Mouse (Mus musculus): Measurements from ENCODE around the gene Svop. TPM values are rescaled to one million over a fixed set of nuclear protein-coding genes. Genes with fewer than 3 reads are reported as not detected.
A peak's percentile ranks its signal among the peaks of the same experiment; 100 is the strongest.

Gene Svop
- polyA plus RNA-seq, 1 experiment from 2014 or later, result 0.05 TPM

GRCm38 (mm10) chr5:113992339-113992831 is 99.0 kb downstream of the Svop start:
- H3K27me3 ChIP-seq, result peaks cover 12% of the 10 kb centered on the region; the same call in 1 of the 2 replicates
- peak overlapping the region; percentile 94 for H3K27ac ChIP-seq
- peaks cover 66% of the 10 kb centered on the region for H3K4me1 ChIP-seq (replicated peaks)
- peak overlapping the region; percentile 81 for H3K4me3 ChIP-seq (replicated peaks)
- peak; percentile 57 for ATAC-seq (ENCODE audit: low read depth)
- no peaks in the 10 kb centered on the region for H3K9me3 ChIP-seq (replicated peaks)
- peaks cover 8% of the 10 kb centered on the region; the same call in 1 of the 2 replicates for H3K36me3 ChIP-seq
- peak overlapping the region; percentile 97 for H3K4me2 ChIP-seq
- WGBS (ENCODE audit: insufficient replicate concordance), result 3% methylated on average over 12 of the region's 12 CpGs
- peak; percentile 63 for DNase-seq
- H3K9ac ChIP-seq, result peak overlapping the region; percentile 91

- Histone ChIP-seq H3K4me2 (peak overlapping the region; percentile 97; the same call in 1 of the 2 replicates), H3K4me1 (replicated peaks) (peaks cover 78% of the 10 kb centered on the region), H3K27ac (peak overlapping the region; percentile 87)
Observed at GRCm38 (mm10) chr5:113991141-113991540, 100.2 kb downstream of the Svop start.

GRCm38 (mm10) chr5:113990593-113990992 is 100.8 kb downstream of the Svop start:
- Histone ChIP-seq H3K9ac (peak overlapping the region; percentile 71), H3K4me1 (replicated peaks) (peaks cover 84% of the 10 kb centered on the region)

More at GRCm38 (mm10) chr5:113991141-113991540, 100.2 kb downstream of the Svop start:
- no peak for ATAC-seq (ENCODE audit: low read depth)
- Histone ChIP-seq H3K4me3 (replicated peaks) (no peak overlapping the region), H3K9ac (no peak overlapping the region), H3K9me3 (replicated peaks) (no peaks in the 10 kb centered on the region), H3K27me3 (peaks cover 3% of the 10 kb centered on the region; the same call in 1 of the 2 replicates), H3K36me3 (peaks cover 8% of the 10 kb centered on the region; the same call in 1 of the 2 replicates)
- no peak for DNase-seq
- WGBS (ENCODE audit: insufficient replicate concordance), result 76% methylated on average over 7 of the region's 7 CpGs

GRCm38 (mm10) chr5:113989437-113990024 is 101.8 kb downstream of the Svop start:
- no peaks in the 10 kb centered on the region for H3K27me3 ChIP-seq
- H3K4me3 ChIP-seq (replicated peaks), result peak overlapping the region; percentile 56
- H3K9ac ChIP-seq, result peak overlapping the region; percentile 71
- WGBS (ENCODE audit: insufficient replicate concordance), result 59% methylated on average over 20 of the region's 20 CpGs
- peaks cover 8% of the 10 kb centered on the region; the same call in 1 of the 2 replicates for H3K36me3 ChIP-seq
- H3K4me2 ChIP-seq, result peak overlapping the region; percentile 63
- ATAC-seq (ENCODE audit: low read depth) (peak; percentile 65), DNase-seq (peak; percentile 78)
- no peaks in the 10 kb centered on the region for H3K9me3 ChIP-seq (replicated peaks)
- H3K27ac ChIP-seq, result peak overlapping the region; percentile 87
- peaks cover 94% of the 10 kb centered on the region for H3K4me1 ChIP-seq (replicated peaks)

More at GRCm38 (mm10) chr5:113990593-113990992, 100.8 kb downstream of the Svop start:
- peak overlapping the region; percentile 87 for H3K27ac ChIP-seq
- peak overlapping the region; percentile 63 for H3K4me2 ChIP-seq
- 77% methylated on average over 5 of the region's 5 CpGs for WGBS (ENCODE audit: insufficient replicate concordance)
- H3K27me3 ChIP-seq, result peaks cover under 1% of the 10 kb centered on the region; the same call in 1 of the 2 replicates
- peaks cover 8% of the 10 kb centered on the region; the same call in 1 of the 2 replicates for H3K36me3 ChIP-seq
- DNase-seq (no peak), ATAC-seq (ENCODE audit: low read depth) (no peak)
- H3K9me3 ChIP-seq (replicated peaks), result no peaks in the 10 kb centered on the region
- H3K4me3 ChIP-seq (replicated peaks), result no peak overlapping the region

- WGBS (ENCODE audit: insufficient replicate concordance), result 43% methylated on average over 9 of the region's 9 CpGs
- Histone ChIP-seq H3K9ac (peak overlapping the region; percentile 83), H3K36me3 (peaks cover 22% of the 10 kb centered on the region), H3K4me3 (replicated peaks) (peak overlapping the region; percentile 35), H3K9me3 (replicated peaks) (no peaks in the 10 kb centered on the region), H3K4me1 (replicated peaks) (peaks cover 98% of the 10 kb centered on the region), H3K27ac (peak overlapping the region; percentile 98), H3K27me3 (no peaks in the 10 kb centered on the region), H3K4me2 (peak overlapping the region; percentile 83)
- ATAC-seq (ENCODE audit: low read depth), result no peak
- DNase-seq, result no peak
Observed at GRCm38 (mm10) chr5:113986182-113986961, 105.0 kb downstream of the Svop start.

DNA sequence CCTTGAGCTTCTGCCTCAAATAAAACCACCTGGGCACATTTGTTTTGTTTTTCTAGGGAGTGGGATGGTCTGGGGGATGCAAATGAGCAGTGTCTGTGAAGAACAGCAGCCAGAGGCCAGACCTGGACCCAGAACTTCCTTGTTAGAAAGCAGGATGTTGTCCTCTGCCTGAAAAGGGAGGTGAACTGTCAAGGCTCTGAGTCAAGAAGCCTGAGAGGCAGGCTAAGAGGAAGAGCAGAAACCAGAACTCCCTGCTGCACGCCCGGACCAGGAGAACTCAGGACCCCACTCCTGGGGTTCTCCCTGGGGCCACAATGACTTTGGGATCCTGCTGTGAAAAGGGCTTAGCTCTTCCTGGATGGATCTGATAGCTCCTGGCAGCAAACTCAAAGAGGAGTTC is 105.6 kb downstream of the Svop start:
- peak overlapping the region; percentile 35 for H3K4me3 ChIP-seq (replicated peaks)
- no peak for DNase-seq
- no peak for ATAC-seq (ENCODE audit: low read depth)
- H3K9me3 ChIP-seq (replicated peaks), result no peaks in the 10 kb centered on the region
- H3K4me1 ChIP-seq (replicated peaks), result peaks cover 98% of the 10 kb centered on the region
- H3K4me2 ChIP-seq, result peak overlapping the region; percentile 83
- WGBS (ENCODE audit: insufficient replicate concordance), result 73% methylated on average over 2 of the region's 2 CpGs
- peak overlapping the region; percentile 83 for H3K9ac ChIP-seq
- no peaks in the 10 kb centered on the region for H3K27me3 ChIP-seq
- H3K36me3 ChIP-seq, result peaks cover 22% of the 10 kb centered on the region
- H3K27ac ChIP-seq, result peak overlapping the region; percentile 98

DNA sequence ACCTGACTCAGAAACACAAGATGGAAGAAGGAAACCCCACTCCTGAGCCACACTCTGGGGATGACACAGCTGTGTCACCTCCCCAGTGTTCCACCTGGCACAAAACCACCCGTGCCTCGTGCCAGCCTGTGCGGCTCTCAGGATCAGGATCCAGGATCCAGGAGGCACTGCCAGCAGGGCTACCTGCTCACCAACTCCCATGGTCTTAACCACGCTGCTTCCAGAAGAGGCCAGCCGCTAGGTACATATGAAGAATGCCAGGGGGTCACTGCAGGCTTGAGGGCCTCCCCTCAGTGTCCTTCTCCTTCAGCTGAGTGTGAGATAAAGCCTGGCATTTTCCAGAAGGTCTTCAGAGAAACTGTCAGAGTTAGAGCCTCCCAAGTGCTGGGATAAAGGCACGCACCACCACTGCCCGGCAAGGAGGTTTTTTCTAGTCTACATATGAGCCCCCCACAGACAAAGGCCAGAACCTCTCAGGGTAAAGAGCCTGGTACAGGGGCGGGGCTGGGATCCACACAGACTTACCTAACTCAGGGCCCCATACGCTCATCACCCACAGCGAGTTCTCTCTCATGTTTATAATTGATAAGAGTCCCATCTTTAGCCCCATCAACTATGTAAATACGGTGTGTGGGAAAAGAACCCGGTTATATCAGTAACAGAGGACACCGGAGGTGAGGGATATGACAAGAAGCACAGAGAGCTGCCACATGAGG is 107.2 kb downstream of the Svop start:
- ATAC-seq (ENCODE audit: low read depth) (peak; percentile 90), DNase-seq (peak; percentile 75)
- peak overlapping the region; percentile 98 for H3K27ac ChIP-seq
- WGBS (ENCODE audit: insufficient replicate concordance), result 32% methylated on average over 13 of the region's 13 CpGs
- no peaks in the 10 kb centered on the region for H3K27me3 ChIP-seq
- no peaks in the 10 kb centered on the region for H3K9me3 ChIP-seq (replicated peaks)
- H3K4me3 ChIP-seq (replicated peaks), result peak overlapping the region; percentile 57
- peaks cover 98% of the 10 kb centered on the region for H3K4me1 ChIP-seq (replicated peaks)
- H3K36me3 ChIP-seq, result peaks cover 22% of the 10 kb centered on the region
- H3K9ac ChIP-seq, result peak overlapping the region; percentile 83
- H3K4me2 ChIP-seq, result peak overlapping the region; percentile 83

GRCm38 (mm10) chr5:113983541-113983940 is 107.8 kb downstream of the Svop start:
- H3K27ac ChIP-seq, result peak overlapping the region; percentile 98
- peak overlapping the region; percentile 83 for H3K9ac ChIP-seq
- no peaks in the 10 kb centered on the region for H3K9me3 ChIP-seq (replicated peaks)
- peak overlapping the region; percentile 57 for H3K4me3 ChIP-seq (replicated peaks)
- H3K27me3 ChIP-seq, result no peaks in the 10 kb centered on the region
- H3K36me3 ChIP-seq, result peaks cover 17% of the 10 kb centered on the region
- ATAC-seq (ENCODE audit: low read depth) (no peak), DNase-seq (no peak)
- 45% methylated on average over 6 of the region's 6 CpGs for WGBS (ENCODE audit: insufficient replicate concordance)
- H3K4me1 ChIP-seq (replicated peaks), result peaks cover 98% of the 10 kb centered on the region
- peak overlapping the region; percentile 83 for H3K4me2 ChIP-seq

- H3K9me3 ChIP-seq (replicated peaks), result no peaks in the 10 kb centered on the region
- H3K4me1 ChIP-seq (replicated peaks), result peaks cover 100% of the 10 kb centered on the region
- H3K27me3 ChIP-seq, result no peaks in the 10 kb centered on the region
- H3K9ac ChIP-seq, result peak overlapping the region; percentile 66
- ATAC-seq (ENCODE audit: low read depth) (no peak), DNase-seq (no peak)
- 84% methylated on average over 8 of the region's 8 CpGs for WGBS (ENCODE audit: insufficient replicate concordance)
- peak overlapping the region; percentile 61; the same call in 1 of the 2 replicates for H3K4me2 ChIP-seq
- H3K4me3 ChIP-seq (replicated peaks), result no peak overlapping the region
- peak overlapping the region; percentile 98 for H3K27ac ChIP-seq
- H3K36me3 ChIP-seq, result peaks cover 23% of the 10 kb centered on the region
Observed at GRCm38 (mm10) chr5:113981843-113982242, 109.5 kb downstream of the Svop start.

DNA sequence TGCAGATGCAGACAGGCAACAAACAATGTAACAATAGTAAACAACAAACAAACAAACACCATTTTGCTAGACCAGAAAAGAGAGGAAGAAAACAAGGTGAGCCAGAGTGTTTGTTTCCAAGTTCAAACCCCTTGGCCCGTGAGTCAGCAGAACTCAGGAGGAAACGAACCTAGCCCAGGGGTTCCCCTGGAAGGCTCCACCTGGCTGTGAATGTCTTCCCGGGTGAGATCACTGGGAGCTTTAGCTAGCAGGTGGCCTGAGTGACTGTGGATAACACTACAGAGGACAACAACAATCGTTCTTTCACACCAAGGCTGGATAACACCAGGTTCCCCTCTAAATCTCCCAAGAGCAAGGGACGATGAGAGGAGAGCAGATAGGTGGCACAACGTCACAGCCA is 110.2 kb downstream of the Svop start:
- WGBS (ENCODE audit: insufficient replicate concordance), result 59% methylated on average over 6 of the region's 6 CpGs
- H3K4me1 ChIP-seq (replicated peaks), result peaks cover 100% of the 10 kb centered on the region
- H3K9ac ChIP-seq, result peak overlapping the region; percentile 66

More for the DNA sequence above, 110.2 kb downstream of the Svop start:
- Histone ChIP-seq H3K4me2 (peak overlapping the region; percentile 61), H3K9me3 (replicated peaks) (no peaks in the 10 kb centered on the region), H3K27ac (peak overlapping the region; percentile 98), H3K4me3 (replicated peaks) (0 out of 2 replicates have a peak overlapping the region, but pooled peaks have one; percentile 15), H3K27me3 (no peaks in the 10 kb centered on the region), H3K36me3 (peaks cover 29% of the 10 kb centered on the region)
- ATAC-seq (ENCODE audit: low read depth) (no peak), DNase-seq (peak; percentile 42)

Data from liver, embryonic 13.5 days (tissue).